In genomic region chr19:23106859-23107258, GRCm38 (mm10) we compare ENCODE assay signal across 24 mouse cellular contexts. TPM values are rescaled to one million over a fixed set of nuclear protein-coding genes. Genes with fewer than 3 reads are reported as not detected.
DNase-seq lines count a peak whose midpoint lies in the region; ATAC-seq and TF ChIP-seq lines count a peak whose summit lies in the region.
"Had no signal": no experiment of that assay in that cellular context is flagged by ENCODE, and none has a peak within 500 bp of the region (broad histone marks: within the 10 kb centered on the region; RNA-seq: fewer than 3 reads in every experiment).

No protein-coding gene starts in this region.

- no peaks in the 10 kb centered on the region for H3K4me1 ChIP-seq in embryonic facial prominence, embryonic 14.5 days (ENCODE audit: control insufficient read depth, insufficient read depth, low read length)
- H3K4me1 ChIP-seq in embryonic facial prominence, embryonic 10.5 days, result no peaks in the 10 kb centered on the region
- H3K4me1 ChIP-seq in lung, postnatal 0 days (ENCODE audit: insufficient read depth, low read depth, low read length), result no peaks in the 10 kb centered on the region
- H3K4me1 ChIP-seq: embryonic facial prominence, embryonic 15.5 days; forebrain, embryonic 12.5 days; heart, embryonic 10.5 days had no signal

- TF ChIP-seq EP300 in lung, postnatal 0 days (IDR thresholded peaks at IDR 0.05), result no peak

- H3K27ac ChIP-seq in embryonic facial prominence, embryonic 14.5 days (replicated peaks; ENCODE audit: low read depth, low read length), result no peak overlapping the region
- H3K27ac ChIP-seq in embryonic facial prominence, embryonic 10.5 days (replicated peaks), result no peak overlapping the region
- no peak overlapping the region for H3K27ac ChIP-seq in lung, postnatal 0 days (ENCODE audit: low read length)
- H3K27ac ChIP-seq: forebrain, embryonic 12.5 days; heart, embryonic 10.5 days; hindbrain, embryonic 14.5 days had no signal

- no peak for ATAC-seq in embryonic facial prominence, embryonic 14.5 days (ENCODE audit: low read depth)
- peak; percentile 37 for ATAC-seq in lung, postnatal 0 days
- ATAC-seq: CD4-positive, CD25-positive, alpha-beta regulatory T cell, adult 4 months; forebrain, embryonic 16.5 days; intestine, postnatal 0 days had no signal

- H3K9me3 ChIP-seq in embryonic facial prominence, embryonic 14.5 days (ENCODE audit: control insufficient read depth, low read length), result no peaks in the 10 kb centered on the region
- H3K9me3 ChIP-seq in embryonic facial prominence, embryonic 10.5 days, result no peaks in the 10 kb centered on the region
- H3K9me3 ChIP-seq in lung, postnatal 0 days (ENCODE audit: low read length), result no peaks in the 10 kb centered on the region
- H3K9me3 ChIP-seq: embryonic facial prominence, embryonic 15.5 days; forebrain, embryonic 12.5 days; G1E; heart, embryonic 10.5 days had no signal

- peak; percentile 10 for DNase-seq in embryonic facial prominence, embryonic 14.5 days (ENCODE audit: low spot score)
- no peak for DNase-seq in embryonic facial prominence, embryonic 10.5 days (ENCODE audit: low spot score)
- DNase-seq in lung, postnatal 0 days (ENCODE audit: low spot score), result peak; percentile 17
- no peak for DNase-seq in lung, postnatal 10 days
- peak; percentile 18 for DNase-seq in brain, embryonic 18.5 days (ENCODE audit: low read depth, low spot score)
- no peak for DNase-seq in thymus, adult 18-20 months
- no peak for DNase-seq in layer of hippocampus, adult 9-11 months
- DNase-seq: adrenal gland, postnatal 10 days; B cell, adult 2 months; cerebellum, adult 18-20 months; cerebellum, adult 9-11 months; cerebellum, postnatal 36 days; gastrocnemius, postnatal 10 days; heart, adult 18-20 months; heart, postnatal 10 days had no signal

- no peak overlapping the region for H3K4me3 ChIP-seq in embryonic facial prominence, embryonic 14.5 days (ENCODE audit: low read depth, low read length)
- no peak overlapping the region for H3K4me3 ChIP-seq in embryonic facial prominence, embryonic 10.5 days
- H3K4me3 ChIP-seq in lung, postnatal 0 days (ENCODE audit: low read depth, low read length), result no peak overlapping the region
- H3K4me3 ChIP-seq: embryonic facial prominence, embryonic 15.5 days; erythroblast, embryonic 14.5 days; forebrain, embryonic 12.5 days; heart, embryonic 10.5 days had no signal

- H3K27me3 ChIP-seq in embryonic facial prominence, embryonic 14.5 days (replicated peaks; ENCODE audit: control insufficient read depth, insufficient read depth, low read length), result no peaks in the 10 kb centered on the region
- no peaks in the 10 kb centered on the region for H3K27me3 ChIP-seq in embryonic facial prominence, embryonic 10.5 days (replicated peaks; ENCODE audit: low read depth, poor library complexity, severe bottlenecking)
- no peaks in the 10 kb centered on the region for H3K27me3 ChIP-seq in lung, postnatal 0 days (replicated peaks; ENCODE audit: insufficient read depth, low read length)
- H3K27me3 ChIP-seq: embryonic facial prominence, embryonic 15.5 days; forebrain, embryonic 12.5 days had no signal

- no peak for TF ChIP-seq CTCF in lung, postnatal 0 days (IDR thresholded peaks at IDR 0.05)

- 76% methylated on average over 5 of the region's 5 CpGs for WGBS in embryonic facial prominence, embryonic 14.5 days
- 90% methylated on average over 5 of the region's 5 CpGs for WGBS in embryonic facial prominence, embryonic 10.5 days
- 73% methylated on average over 5 of the region's 5 CpGs for WGBS in lung, postnatal 0 days

- no peak overlapping the region for H3K9ac ChIP-seq in embryonic facial prominence, embryonic 14.5 days (ENCODE audit: low read depth, low read length)
- no peak overlapping the region for H3K9ac ChIP-seq in lung, postnatal 0 days (replicated peaks; ENCODE audit: low read depth)
- H3K9ac ChIP-seq: embryonic facial prominence, embryonic 15.5 days; forebrain, embryonic 12.5 days; hindbrain, embryonic 14.5 days had no signal

- H3K4me2 ChIP-seq in embryonic facial prominence, embryonic 14.5 days (ENCODE audit: low read depth, low read length), result no peak overlapping the region
- H3K4me2 ChIP-seq in lung, postnatal 0 days (replicated peaks; ENCODE audit: low read depth, low read length), result no peak overlapping the region
- H3K4me2 ChIP-seq: embryonic facial prominence, embryonic 15.5 days; forebrain, embryonic 12.5 days; hindbrain, embryonic 14.5 days had no signal

- no peaks in the 10 kb centered on the region for H3K36me3 ChIP-seq in embryonic facial prominence, embryonic 14.5 days (ENCODE audit: control insufficient read depth, insufficient read depth, low read length)
- no peaks in the 10 kb centered on the region for H3K36me3 ChIP-seq in embryonic facial prominence, embryonic 10.5 days (replicated peaks)
- H3K36me3 ChIP-seq in lung, postnatal 0 days (ENCODE audit: insufficient read depth, low read length), result no peaks in the 10 kb centered on the region
- H3K36me3 ChIP-seq: embryonic facial prominence, embryonic 15.5 days; forebrain, embryonic 12.5 days; G1E; heart, embryonic 10.5 days had no signal

RNA-seq across cellular contexts. Expression of gene Klf9, which starts 34.2 kb away (rescaled TPM):
- polyA plus RNA-seq in embryonic facial prominence, embryonic 14.5 days (2014; fragmentation: Nextera tagmentation; extraction: Ambion mirVana), result 3.6 and 4.5 TPM in 2 replicates
- 0.79 and 0.96 TPM in 2 replicates for polyA plus RNA-seq in embryonic facial prominence, embryonic 10.5 days (2016; fragmentation: Nextera tagmentation; extraction: Ambion mirVana)
- 28.8 and 46.2 TPM in 2 replicates for polyA plus RNA-seq in lung, postnatal 0 days (2015; fragmentation: Nextera tagmentation; extraction: Ambion mirVana)

Comparison
In these comparisons a context has a peak if more than half of its experiments do, and no peak if none do; other contexts are left out.
1. DNase-seq: peak in embryonic facial prominence, embryonic 14.5 days (single experiment), lung, postnatal 0 days (single experiment) and brain, embryonic 18.5 days (single experiment); none in embryonic facial prominence, embryonic 10.5 days (single experiment), lung, postnatal 10 days (single experiment), thymus, adult 18-20 months (0 of 2) and layer of hippocampus, adult 9-11 months (single experiment).